Mouse (Mus musculus) mouse embryonic stem cell (cell line): ENCODE results near the gene Gm10295.

Source experiments
- in situ Hi-C, 2 experiments: fragments of 300-500 bp; cut with MboI; formaldehyde crosslinking; loops; 1 replicate in 1 of 2; 3 replicates in 1 of 2; pipeline ENCODE4 v1.14.3; 2019 to 2020; ENCODE audit warnings: low sequenced_read_pairs in 2 of 2, low pct_unique_long_range_greater_than_20kb in 1 of 2, mixed read lengths in 1 of 2; ENCODE audit not compliant: unreplicated experiment in 1 of 2

Gene Gm10295

GRCm38 (mm10) chr7:71370746-71371145 is 19.5 kb upstream of the Gm10295 start:
- in situ Hi-C loops, result no loop called here

- in situ Hi-C loops, result no loop called here
These were observed 18.8 kb upstream of the Gm10295 start for GRCm38 (mm10) chr7:71370128-71370527.

- in situ Hi-C loops, result no loop called here
These were observed 17.4 kb upstream of the Gm10295 start for GRCm38 (mm10) chr7:71368543-71369181.

GRCm38 (mm10) chr7:71355596-71355995 is 4.3 kb upstream of the Gm10295 start:
- in situ Hi-C loops, result no loop called here

GRCm38 (mm10) chr7:71348922-71349321 is 2.4 kb downstream of the Gm10295 start:
- in situ Hi-C loops, result no loop called here

GRCm38 (mm10) chr7:71324919-71325583 is 26.2 kb downstream of the Gm10295 start:
- in situ Hi-C loops, result no loop called here

GRCm38 (mm10) chr7:71313148-71313765 is 38.0 kb downstream of the Gm10295 start:
- in situ Hi-C loops, result no loop called here

GRCm38 (mm10) chr7:71312375-71312774 is 38.9 kb downstream of the Gm10295 start:
- in situ Hi-C loops, result no loop called here

GRCm38 (mm10) chr7:71311411-71311810 is 39.9 kb downstream of the Gm10295 start:
- in situ Hi-C loops, result no loop called here

- in situ Hi-C loops, result no loop called here
These were observed 43.2 kb downstream of the Gm10295 start for GRCm38 (mm10) chr7:71308051-71308450.

GRCm38 (mm10) chr7:71302714-71303113 is 48.6 kb downstream of the Gm10295 start:
- in situ Hi-C loops, result no loop called here
